Mouse (Mus musculus) embryo, embryonic 10.5 days (tissue): Measurements from ENCODE around the gene 4930469K13Rik.

Experiments used
- DNase-seq: peaks from one replicate; pipeline ENCODE4 v3.0.0-alpha.2; 2015; ENCODE audit warnings: low spot score

4930469K13Rik gene

GRCm38 (mm10) chr11:34078581-34078980 lies 19.8 kb downstream of the 4930469K13Rik start:
- DNase-seq: no peak

GRCm38 (mm10) chr11:34077870-34078269 lies 20.5 kb downstream of the 4930469K13Rik start:
- no peak for DNase-seq

GRCm38 (mm10) chr11:34073776-34074175 lies 24.6 kb downstream of the 4930469K13Rik start:
- DNase-seq: peak; percentile 82

GRCm38 (mm10) chr11:34072309-34072708 lies 26.0 kb downstream of the 4930469K13Rik start:
- no peak for DNase-seq

GRCm38 (mm10) chr11:34070596-34070995 lies 27.8 kb downstream of the 4930469K13Rik start:
- DNase-seq: no peak

- no peak for DNase-seq
Measured at GRCm38 (mm10) chr11:34063702-34064485, 34.5 kb downstream of the 4930469K13Rik start.

GRCm38 (mm10) chr11:34063257-34063656 lies 35.1 kb downstream of the 4930469K13Rik start:
- DNase-seq: no peak

GRCm38 (mm10) chr11:34061740-34062139 lies 36.6 kb downstream of the 4930469K13Rik start:
- no peak for DNase-seq

- no peak for DNase-seq
Measured at GRCm38 (mm10) chr11:34058960-34059359, 39.4 kb downstream of the 4930469K13Rik start.

GRCm38 (mm10) chr11:34058332-34058731 lies 40.0 kb downstream of the 4930469K13Rik start:
- DNase-seq: no peak

- no peak for DNase-seq
Measured at GRCm38 (mm10) chr11:34056715-34057114, 41.6 kb downstream of the 4930469K13Rik start.

GRCm38 (mm10) chr11:34054031-34054727 lies 44.2 kb downstream of the 4930469K13Rik start:
- no peak for DNase-seq

GRCm38 (mm10) chr11:34053031-34053818 lies 45.1 kb downstream of the 4930469K13Rik start:
- no peak for DNase-seq

- no peak for DNase-seq
Measured at GRCm38 (mm10) chr11:34050643-34051042, 47.7 kb downstream of the 4930469K13Rik start.

GRCm38 (mm10) chr11:34050063-34050462 lies 48.3 kb downstream of the 4930469K13Rik start:
- no peak for DNase-seq

GRCm38 (mm10) chr11:34049125-34049379 lies 49.3 kb downstream of the 4930469K13Rik start:
- DNase-seq: no peak

- no peak for DNase-seq
Measured at GRCm38 (mm10) chr11:34048375-34049124, 49.8 kb downstream of the 4930469K13Rik start.

- no peak for DNase-seq
Measured at GRCm38 (mm10) chr11:34047542-34047937, 50.8 kb downstream of the 4930469K13Rik start.

- DNase-seq: no peak
Measured at GRCm38 (mm10) chr11:34046767-34047541, 51.4 kb downstream of the 4930469K13Rik start, which contains the start of gene Lcp2. Gene Lcp2 (plus strand): TSS chr11:34046920.

- DNase-seq: no peak
Measured at GRCm38 (mm10) chr11:34042808-34043207, 55.5 kb downstream of the 4930469K13Rik start.

- DNase-seq: no peak
Measured at GRCm38 (mm10) chr11:34040061-34040460, 58.3 kb downstream of the 4930469K13Rik start.
